Mouse (Mus musculus) liver, embryonic 12.5 days (tissue): Measurements from ENCODE around the gene Rcc1. TPM values are rescaled to one million over a fixed set of nuclear protein-coding genes. Genes with fewer than 3 reads are reported as not detected.
A peak's percentile ranks its signal among the peaks of the same experiment; 100 is the strongest.

ENCODE experiments used
- ATAC-seq: fragments of 200-750 bp; cut with Nextera tagmentation; 2 replicates; pipeline ENCODE4 v1.8.0; 2017; ENCODE audit warnings: moderate number of reproducible peaks, mild to moderate bottlenecking, moderate library complexity
- H3K27ac ChIP-seq: fragments of 300-500 bp; sonication (generic); 2 replicates; pipeline ENCODE4 v1.5.1; 2016; ENCODE audit warnings: mild to moderate bottlenecking
- H3K27me3 ChIP-seq: fragments of 300-500 bp; sonication (generic); replicated peaks from 2 replicates; pipeline ENCODE4 v1.6.1; 2016; ENCODE audit warnings: mild to moderate bottlenecking, moderate library complexity
- H3K36me3 ChIP-seq: fragments of 300-500 bp; sonication (generic); 2 replicates; pipeline ENCODE4 v1.6.1; 2016; ENCODE audit warnings: mild to moderate bottlenecking, moderate library complexity
- H3K4me1 ChIP-seq: fragments of 300-500 bp; sonication (generic); 2 replicates; pipeline ENCODE4 v1.6.1; 2016
- H3K4me2 ChIP-seq: fragments of 300-500 bp; sonication (generic); 2 replicates; pipeline ENCODE4 v1.6.1; 2016; ENCODE audit warnings: mild to moderate bottlenecking, moderate library complexity
- H3K4me3 ChIP-seq: fragments of 300-500 bp; sonication (generic); 2 replicates; pipeline ENCODE4 v1.5.1; 2016; ENCODE audit warnings: mild to moderate bottlenecking, moderate library complexity
- H3K9ac ChIP-seq: fragments of 300-500 bp; sonication (generic); 2 replicates; pipeline ENCODE4 v1.6.1; 2016; ENCODE audit warnings: mild to moderate bottlenecking, moderate library complexity
- H3K9me3 ChIP-seq: fragments of 300-500 bp; sonication (generic); replicated peaks from 2 replicates; pipeline ENCODE4 v1.6.1; 2016; ENCODE audit warnings: mild to moderate bottlenecking, moderate library complexity
- WGBS: fragments of 180-500 bp; shearing (Covaris S2); methylation state at CpG from one replicate; pipeline ENCODE4 v1.1.7; 2016; ENCODE audit not compliant: insufficient replicate concordance; 5-methylcytosine and 5-hydroxymethylcytosine counted together
- polyA plus RNA-seq: library from polyadenylated mRNA; unstranded; fragments of >200 nt; fragmentation: Nextera tagmentation; extraction: Ambion mirVana; gene quantifications from 2 replicates; pipeline ENCODE4 v1.2.1, GENCODE M21; 2016

Gene Rcc1
- 91.9 and 102 TPM in 2 replicates for polyA plus RNA-seq

DNA sequence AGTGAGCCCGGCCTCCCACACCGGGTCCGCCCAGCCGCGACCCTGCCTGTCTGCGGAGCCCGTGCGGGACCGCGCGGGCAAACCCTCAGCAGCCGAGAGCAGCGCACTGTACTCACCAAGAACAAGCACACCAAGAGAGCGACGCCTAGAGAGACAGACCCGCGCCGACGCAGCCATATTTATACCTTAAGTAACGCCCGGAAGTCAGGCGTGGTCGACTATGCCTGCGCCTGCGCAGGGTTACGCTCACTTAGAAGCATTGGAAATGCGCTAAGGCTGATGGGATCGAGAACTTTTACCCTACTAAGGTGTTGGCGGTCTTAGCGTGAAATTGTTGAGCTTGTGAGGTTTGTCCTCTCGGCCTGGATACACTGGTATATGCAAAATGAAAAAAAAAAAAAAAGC, at the start of gene Rcc1:
Gene Rcc1, minus strand, starts transcription at position 125 of the 405 bp plus-strand sequence.
- H3K4me2 ChIP-seq, result peak within 1 kb of the TSS; percentile 82
- peak within 1 kb of the TSS; percentile 94 for H3K9ac ChIP-seq
- no peaks in the 10 kb centered on the region for H3K9me3 ChIP-seq
- H3K27ac ChIP-seq, result peak within 1 kb of the TSS; percentile 97
- 2% methylated on average over 31 of the region's 31 CpGs for WGBS
- peak within 1 kb of the TSS; percentile 78 for H3K4me3 ChIP-seq
- ATAC-seq, result peak; percentile 80
- H3K27me3 ChIP-seq, result no peaks in the 10 kb centered on the region
- H3K36me3 ChIP-seq, result peaks cover 54% of the 10 kb centered on the region
- H3K4me1 ChIP-seq, result peaks cover 56% of the 10 kb centered on the region

DNA sequence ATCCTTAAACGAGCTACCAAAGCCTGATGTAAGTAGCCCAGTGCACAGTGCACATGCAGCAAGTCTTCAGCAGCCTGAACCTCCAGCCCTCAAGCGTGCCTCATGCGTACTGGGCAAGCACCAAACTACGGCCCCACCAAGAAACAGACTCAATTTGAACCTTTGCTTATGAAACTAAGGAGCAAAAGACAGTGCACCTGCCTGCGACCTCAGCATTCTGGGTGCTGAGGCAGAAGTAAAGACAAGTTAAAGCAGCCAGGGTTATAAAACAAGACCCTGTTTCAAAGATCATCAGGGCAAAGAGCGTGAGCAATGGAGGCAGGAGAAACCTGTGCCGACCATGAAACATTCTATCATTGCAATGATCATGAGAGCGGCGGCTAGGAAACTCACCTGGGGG, 47.6 kb upstream of the Rcc1 start:
- H3K9ac ChIP-seq, result no peak overlapping the region
- ATAC-seq, result no peak
- no peak overlapping the region for H3K4me2 ChIP-seq
- H3K27ac ChIP-seq, result no peak overlapping the region
- peaks cover 12% of the 10 kb centered on the region; the same call in 1 of the 2 replicates for H3K36me3 ChIP-seq
- peaks cover 38% of the 10 kb centered on the region for H3K4me1 ChIP-seq
- H3K4me3 ChIP-seq, result no peak overlapping the region
- 83% methylated on average over 9 of the region's 9 CpGs for WGBS
- H3K9me3 ChIP-seq, result no peaks in the 10 kb centered on the region
- no peaks in the 10 kb centered on the region for H3K27me3 ChIP-seq

DNA sequence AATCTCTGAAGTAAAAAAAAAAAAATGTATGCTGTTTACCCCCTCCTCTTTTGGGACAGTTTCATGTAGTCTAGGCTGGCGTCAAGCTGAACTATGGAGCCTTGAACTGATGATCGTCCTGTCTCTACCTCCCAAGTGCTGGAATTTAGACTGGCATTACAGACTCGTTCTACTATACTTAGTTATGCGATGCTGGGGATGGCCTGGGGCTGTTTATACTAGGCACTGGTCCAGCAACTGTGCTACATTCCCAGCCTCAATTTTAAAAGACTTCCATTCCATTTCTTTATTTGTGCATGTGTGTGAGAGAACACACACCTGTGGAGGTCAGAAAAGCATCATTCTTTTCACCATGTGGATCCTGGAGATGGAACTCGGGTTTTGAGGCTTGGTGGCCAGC, 45.5 kb upstream of the Rcc1 start:
- Histone ChIP-seq H3K36me3 (peaks cover 9% of the 10 kb centered on the region; the same call in 1 of the 2 replicates), H3K27ac (peak overlapping the region; percentile 29; the same call in 1 of the 2 replicates), H3K27me3 (no peaks in the 10 kb centered on the region), H3K9ac (no peak overlapping the region), H3K9me3 (no peaks in the 10 kb centered on the region), H3K4me3 (no peak overlapping the region), H3K4me1 (peaks cover 44% of the 10 kb centered on the region), H3K4me2 (no peak overlapping the region)
- ATAC-seq, result no peak
- 76% methylated on average over 5 of the region's 5 CpGs for WGBS

DNA sequence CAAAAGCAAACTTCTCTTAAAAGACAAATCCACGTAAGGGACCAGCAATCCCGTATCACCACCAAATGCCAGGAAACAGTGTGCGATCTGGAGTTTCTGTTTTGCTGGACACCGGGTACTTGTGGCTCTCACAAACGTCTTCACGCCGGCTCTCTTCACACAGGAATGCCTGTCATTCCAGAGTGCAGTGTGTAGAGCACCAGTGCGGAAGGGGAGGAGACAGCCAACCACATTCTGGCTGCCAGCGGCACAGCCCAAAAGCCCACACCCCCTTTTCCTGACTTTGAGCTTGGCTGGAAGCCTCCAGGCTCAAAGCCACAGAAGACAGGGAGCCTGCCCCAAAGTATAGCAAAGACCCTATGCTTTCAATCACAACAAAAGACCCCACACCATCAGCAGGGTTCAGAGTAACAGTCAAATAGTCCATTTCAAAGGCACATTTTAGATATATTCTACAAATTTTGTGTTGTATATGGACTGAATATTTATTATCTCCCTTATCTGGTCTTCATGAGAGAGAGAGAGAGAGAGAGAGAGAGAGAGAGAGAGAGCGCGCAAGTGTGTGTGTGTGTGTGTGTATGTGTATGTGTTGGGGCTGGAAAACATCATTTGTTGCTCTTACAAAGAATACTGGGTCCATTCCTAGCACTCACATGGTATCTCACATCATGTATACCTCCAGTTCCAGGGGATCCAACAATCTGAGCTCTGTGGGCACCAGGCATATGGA, 44.8 kb upstream of the Rcc1 start:
- WGBS, result 13% methylated on average over 11 of the region's 11 CpGs
- ATAC-seq, result peak; percentile 87
- Histone ChIP-seq H3K4me3 (peak overlapping the region; percentile 56), H3K4me1 (peaks cover 44% of the 10 kb centered on the region), H3K9ac (peak overlapping the region; percentile 63), H3K27ac (peak overlapping the region; percentile 79), H3K27me3 (no peaks in the 10 kb centered on the region), H3K9me3 (no peaks in the 10 kb centered on the region), H3K36me3 (peaks cover 13% of the 10 kb centered on the region; the same call in 1 of the 2 replicates), H3K4me2 (peak overlapping the region; percentile 76)

DNA sequence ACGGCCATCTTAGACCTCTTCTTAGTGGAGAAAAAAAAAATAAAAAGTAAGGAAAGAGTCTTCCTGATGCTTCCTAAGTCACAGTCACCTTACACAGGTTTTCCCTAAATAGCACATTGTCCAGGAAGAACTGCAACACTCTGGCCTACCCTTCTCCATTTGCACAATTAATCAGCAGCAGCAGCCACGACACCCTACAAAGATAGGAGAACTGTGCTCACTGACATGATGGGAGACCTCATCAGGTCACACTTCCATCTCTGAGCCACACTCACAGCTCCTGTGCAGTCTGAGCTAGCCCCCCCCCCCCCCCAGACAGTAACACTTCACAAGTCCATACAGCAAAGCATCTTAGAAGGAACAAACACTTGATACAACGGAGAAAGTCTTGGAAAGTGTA, 43.7 kb upstream of the Rcc1 start:
- H3K9ac ChIP-seq, result peak overlapping the region; percentile 47; the same call in 1 of the 2 replicates
- peak overlapping the region; percentile 56 for H3K4me3 ChIP-seq
- H3K9me3 ChIP-seq, result peaks cover 6% of the 10 kb centered on the region; the same call in 1 of the 2 replicates
- peak overlapping the region; percentile 76 for H3K4me2 ChIP-seq
- no peaks in the 10 kb centered on the region for H3K27me3 ChIP-seq
- H3K27ac ChIP-seq, result peak overlapping the region; percentile 79; the same call in 1 of the 2 replicates
- WGBS, result 60% methylated on average over 3 of the region's 3 CpGs
- peaks cover 44% of the 10 kb centered on the region for H3K4me1 ChIP-seq
- peaks cover 19% of the 10 kb centered on the region for H3K36me3 ChIP-seq
- ATAC-seq, result peak; percentile 67; the same call in 1 of the 2 replicates

DNA sequence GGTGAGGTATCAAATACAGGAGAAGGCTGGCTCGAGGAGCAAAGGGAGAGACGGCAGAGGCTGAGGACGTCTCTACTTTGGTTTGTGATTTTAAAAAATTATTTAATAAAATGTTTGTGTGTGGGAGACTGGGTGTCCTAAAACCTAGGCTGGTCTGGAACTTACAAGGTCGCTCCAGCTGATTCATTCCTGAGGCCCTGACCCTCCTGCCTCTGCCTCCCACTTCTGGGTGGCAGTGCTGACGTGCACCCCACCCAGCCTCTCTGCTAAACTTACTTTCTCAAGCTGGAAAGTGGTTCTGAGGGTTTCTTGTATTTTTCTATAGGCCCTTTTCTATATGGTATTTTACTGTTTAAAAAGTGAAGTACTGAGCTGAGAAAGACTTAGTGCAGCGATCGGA, 42.8 kb upstream of the Rcc1 start:
- peaks cover 18% of the 10 kb centered on the region for H3K36me3 ChIP-seq
- peak overlapping the region; percentile 56 for H3K4me3 ChIP-seq
- H3K4me1 ChIP-seq, result peaks cover 48% of the 10 kb centered on the region
- H3K9me3 ChIP-seq, result peaks cover 6% of the 10 kb centered on the region; the same call in 1 of the 2 replicates
- H3K27me3 ChIP-seq, result no peaks in the 10 kb centered on the region
- ATAC-seq, result no peak
- 79% methylated on average over 7 of the region's 7 CpGs for WGBS
- H3K27ac ChIP-seq, result peak overlapping the region; percentile 56; the same call in 1 of the 2 replicates
- H3K9ac ChIP-seq, result peak overlapping the region; percentile 29; the same call in 1 of the 2 replicates
- peak overlapping the region; percentile 76 for H3K4me2 ChIP-seq

DNA sequence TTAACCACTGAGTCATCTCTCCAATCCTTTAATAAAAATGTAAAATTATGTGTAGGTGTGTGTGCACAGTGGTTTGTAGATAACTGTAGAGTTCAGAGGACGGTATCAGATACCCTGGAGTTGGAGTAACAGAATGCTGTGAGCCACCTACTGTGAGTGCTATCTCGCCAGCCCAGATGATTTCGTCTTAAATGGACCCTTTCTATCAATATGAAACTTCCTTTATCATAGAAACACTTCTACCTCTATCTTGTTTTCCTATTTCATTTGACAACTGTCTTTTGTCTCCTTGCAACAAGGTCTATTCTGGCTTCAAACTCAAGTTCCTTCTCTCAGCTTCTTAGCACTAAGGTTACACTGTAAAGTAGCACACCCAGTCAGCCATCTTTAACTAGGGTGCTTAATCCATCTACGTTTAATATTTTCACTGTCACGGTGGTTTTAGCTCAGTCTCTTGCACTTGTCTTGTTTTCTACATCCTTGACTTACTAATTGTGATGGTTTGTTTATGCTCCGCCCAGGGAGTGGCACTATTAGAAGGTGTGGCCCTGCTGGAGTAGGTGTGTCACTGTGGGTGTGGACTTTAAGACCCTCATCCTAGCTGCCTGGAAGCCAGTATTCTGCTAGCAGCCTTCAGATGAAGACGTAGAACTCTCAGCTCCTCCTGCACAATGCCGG, 37.8 kb upstream of the Rcc1 start:
- H3K27me3 ChIP-seq, result no peaks in the 10 kb centered on the region
- peak; percentile 96 for ATAC-seq
- peak overlapping the region; percentile 41 for H3K4me2 ChIP-seq
- WGBS, result 52% methylated on average over 8 of the region's 8 CpGs
- peaks cover 22% of the 10 kb centered on the region for H3K36me3 ChIP-seq
- H3K4me3 ChIP-seq, result no peak overlapping the region
- H3K9me3 ChIP-seq, result peaks cover 6% of the 10 kb centered on the region; the same call in 1 of the 2 replicates
- peak overlapping the region; percentile 90 for H3K27ac ChIP-seq
- peaks cover 65% of the 10 kb centered on the region for H3K4me1 ChIP-seq
- no peak overlapping the region for H3K9ac ChIP-seq

DNA sequence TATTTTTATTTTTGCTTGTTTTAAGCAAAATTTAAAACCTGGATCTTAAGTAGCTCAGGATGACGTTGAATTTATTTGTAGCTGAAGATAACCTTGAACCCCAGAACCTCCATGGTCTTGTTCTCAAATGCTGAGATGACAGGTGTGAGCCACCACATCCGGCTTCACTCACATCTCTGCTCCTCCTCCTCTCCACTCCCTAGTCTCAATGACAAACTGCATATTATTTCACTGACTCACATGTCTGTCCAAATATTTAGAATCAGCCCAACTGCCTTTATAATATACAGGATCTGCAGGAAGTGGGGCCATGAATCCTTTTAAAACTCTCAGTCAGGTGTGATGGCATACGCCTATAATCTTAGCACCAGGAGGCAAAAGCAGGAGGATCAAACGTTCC, 35.9 kb upstream of the Rcc1 start:
- 70% methylated on average over 4 of the region's 4 CpGs for WGBS
- Histone ChIP-seq H3K36me3 (peaks cover 39% of the 10 kb centered on the region), H3K9ac (no peak overlapping the region), H3K4me3 (no peak overlapping the region), H3K9me3 (peaks cover 6% of the 10 kb centered on the region; the same call in 1 of the 2 replicates), H3K4me1 (peaks cover 51% of the 10 kb centered on the region), H3K27me3 (no peaks in the 10 kb centered on the region), H3K4me2 (no peak overlapping the region), H3K27ac (no peak overlapping the region)
- ATAC-seq, result no peak

DNA sequence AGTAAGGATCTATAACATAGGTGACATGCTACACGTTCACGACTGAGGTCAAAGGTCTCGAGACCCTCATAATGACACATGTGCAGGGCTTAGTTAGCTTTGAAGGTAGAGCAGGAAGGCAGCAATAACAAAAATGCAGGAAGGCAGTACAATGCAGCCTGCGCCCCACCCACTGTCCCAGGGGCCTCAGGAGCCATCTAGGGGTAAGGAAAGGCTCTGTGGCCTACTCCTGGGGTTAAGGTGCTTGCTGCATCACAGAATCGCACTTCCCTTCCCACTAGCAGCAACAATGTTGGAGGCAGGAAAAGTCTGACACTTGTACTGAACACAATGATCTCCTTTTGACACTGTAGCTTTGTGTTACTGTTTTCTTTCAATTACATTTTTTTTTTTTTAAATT, 34.2 kb upstream of the Rcc1 start:
- Histone ChIP-seq H3K4me1 (peaks cover 60% of the 10 kb centered on the region), H3K4me3 (no peak overlapping the region), H3K9ac (no peak overlapping the region), H3K9me3 (peaks cover 5% of the 10 kb centered on the region; the same call in 1 of the 2 replicates), H3K27ac (peak overlapping the region; percentile 47), H3K36me3 (peaks cover 44% of the 10 kb centered on the region), H3K27me3 (no peaks in the 10 kb centered on the region), H3K4me2 (no peak overlapping the region)
- 81% methylated on average over 5 of the region's 5 CpGs for WGBS
- ATAC-seq, result no peak

DNA sequence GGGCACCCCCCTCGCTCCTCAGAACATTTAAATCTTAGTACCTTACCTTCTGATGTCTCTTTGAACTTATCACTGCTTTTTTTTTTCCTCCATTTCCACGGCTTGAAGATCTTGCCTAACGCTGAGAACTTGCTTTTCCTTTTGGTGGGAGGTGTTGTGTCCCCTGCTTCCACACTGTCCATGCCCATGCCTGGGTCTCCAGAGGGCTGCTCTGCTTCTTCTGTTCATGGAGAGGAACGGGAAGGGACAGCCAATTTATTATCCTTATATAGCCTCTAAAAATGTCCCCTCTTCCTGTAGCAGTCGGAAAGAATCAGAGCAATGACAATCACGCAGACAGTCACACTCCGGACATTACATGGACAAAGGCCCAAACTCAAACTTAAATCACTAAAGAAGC, 33.4 kb upstream of the Rcc1 start:
- no peak for ATAC-seq
- peaks cover 44% of the 10 kb centered on the region for H3K36me3 ChIP-seq
- WGBS, result 82% methylated on average over 7 of the region's 7 CpGs
- no peak overlapping the region for H3K4me2 ChIP-seq
- H3K27ac ChIP-seq, result 0 out of 2 replicates have a peak overlapping the region, but pooled peaks have one; percentile 25
- H3K9ac ChIP-seq, result no peak overlapping the region
- H3K4me1 ChIP-seq, result peaks cover 60% of the 10 kb centered on the region
- no peaks in the 10 kb centered on the region for H3K27me3 ChIP-seq
- H3K4me3 ChIP-seq, result no peak overlapping the region
- no peaks in the 10 kb centered on the region for H3K9me3 ChIP-seq

DNA sequence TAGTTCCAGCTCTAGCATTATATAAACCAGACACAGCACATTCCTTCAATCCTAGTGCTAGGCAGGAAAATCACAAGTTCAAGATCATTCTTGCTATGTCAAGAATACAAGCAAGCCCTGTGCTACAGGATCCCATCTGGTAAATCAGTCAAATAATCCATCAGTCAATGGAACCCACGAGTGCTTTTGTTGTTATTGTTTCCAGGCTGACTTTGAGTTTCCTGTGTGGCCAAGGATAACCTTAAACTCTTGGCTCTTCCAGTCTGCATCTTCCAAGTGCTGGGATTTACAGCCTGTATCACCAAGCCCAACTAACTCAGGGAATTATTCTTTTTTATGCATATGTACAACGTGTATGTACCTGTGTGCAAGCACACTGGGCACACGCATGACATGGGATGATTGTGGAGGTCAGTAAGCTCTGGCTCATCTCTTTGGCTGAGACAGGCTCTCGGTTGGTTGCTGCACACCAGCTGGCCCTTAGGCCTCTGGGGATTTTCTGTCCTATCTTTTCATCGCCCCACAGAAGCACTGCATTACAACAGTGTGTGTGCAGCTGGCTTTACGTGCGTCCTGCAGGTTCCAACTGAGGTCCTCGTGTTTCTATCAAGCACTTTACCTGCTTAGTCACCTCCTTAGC, 32.5 kb upstream of the Rcc1 start:
- no peak for ATAC-seq
- H3K4me2 ChIP-seq, result no peak overlapping the region
- H3K9me3 ChIP-seq, result no peaks in the 10 kb centered on the region
- H3K4me1 ChIP-seq, result peaks cover 60% of the 10 kb centered on the region
- 75% methylated on average over 8 of the region's 8 CpGs for WGBS
- no peak overlapping the region for H3K9ac ChIP-seq
- H3K27ac ChIP-seq, result no peak overlapping the region
- peaks cover 52% of the 10 kb centered on the region for H3K36me3 ChIP-seq
- no peak overlapping the region for H3K4me3 ChIP-seq
- no peaks in the 10 kb centered on the region for H3K27me3 ChIP-seq
